Mouse (Mus musculus): ENCODE results near the gene Nop58. TPM values are rescaled to one million over a fixed set of nuclear protein-coding genes. Genes with fewer than 3 reads are reported as not detected.
A peak's percentile ranks its signal among the peaks of the same experiment; 100 is the strongest.

Nop58 gene
- total and polyA plus RNA-seq, 2 experiments, result 14.2 to 18.3 TPM

DNA sequence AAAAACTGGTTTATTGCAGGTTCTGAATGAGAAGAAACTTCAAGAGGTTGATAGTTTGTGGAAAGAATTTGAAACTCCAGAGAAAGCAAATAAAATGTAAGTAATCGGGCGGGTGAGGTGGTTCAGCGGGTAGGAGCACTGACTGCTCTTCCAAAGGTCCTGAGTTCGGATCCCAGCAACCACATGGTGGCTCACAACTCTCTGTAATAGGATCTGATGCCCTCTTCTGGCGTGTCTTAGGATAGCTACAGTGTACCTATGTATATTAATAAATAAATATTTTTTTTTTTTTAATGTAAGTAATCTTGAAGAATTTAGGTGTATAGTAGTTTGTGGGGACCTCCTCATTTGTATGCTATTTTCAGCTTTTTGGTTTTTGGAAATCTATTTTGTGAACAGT, 5.7 kb downstream of the Nop58 start:
- H3K27ac ChIP-seq (replicated peaks; ENCODE audit: insufficient read depth, low read depth, low read length), result no peak overlapping the region
- H3K79me2 ChIP-seq (ENCODE audit: control insufficient read depth, insufficient read depth, low read length), result peaks cover 18% of the 10 kb centered on the region
- 96% methylated on average over 5 of the region's 5 CpGs for WGBS
- H3K4me3 ChIP-seq (ENCODE audit: insufficient read depth, low read depth, low read length), result no peak overlapping the region
- DNase-seq (ENCODE audit: extremely low read depth, low read depth, low spot score), result no peak
- peaks cover 17% of the 10 kb centered on the region for H3K4me1 ChIP-seq (ENCODE audit: control insufficient read depth, insufficient read depth, low read length)
- TF ChIP-seq CTCF (IDR thresholded peaks at IDR 0.05; ENCODE audit: low read depth, low read length) (0 out of 2 replicates have a peak, but pooled peaks have one; percentile 3), POLR2A (IDR thresholded peaks at IDR 0.05; ENCODE audit: extremely low read depth, insufficient read depth, low read length) (no peak)
- no peak overlapping the region for H3K9ac ChIP-seq (ENCODE audit: low read depth, low read length)
- H3K36me3 ChIP-seq (ENCODE audit: control insufficient read depth, insufficient read depth, low read length), result peaks cover 21% of the 10 kb centered on the region
- H3K27me3 ChIP-seq (ENCODE audit: control insufficient read depth, insufficient read depth, low read length), result no peaks in the 10 kb centered on the region

GRCm38 (mm10) chr1:59697751-59698150, 13.0 kb downstream of the Nop58 start:
- no peak overlapping the region for H3K27ac ChIP-seq (replicated peaks; ENCODE audit: insufficient read depth, low read depth, low read length)
- 86% methylated on average over 5 of the region's 5 CpGs for WGBS
- DNase-seq (ENCODE audit: extremely low read depth, low read depth, low spot score), result no peak
- peaks cover 53% of the 10 kb centered on the region for H3K36me3 ChIP-seq (ENCODE audit: control insufficient read depth, insufficient read depth, low read length)
- H3K4me3 ChIP-seq (ENCODE audit: insufficient read depth, low read depth, low read length), result no peak overlapping the region
- H3K79me2 ChIP-seq (ENCODE audit: control insufficient read depth, insufficient read depth, low read length), result no peaks in the 10 kb centered on the region; the same call in 1 of the 2 replicates
- no peak for TF ChIP-seq CTCF (IDR thresholded peaks at IDR 0.05; ENCODE audit: low read depth, low read length)
- TF ChIP-seq POLR2A (IDR thresholded peaks at IDR 0.05; ENCODE audit: extremely low read depth, insufficient read depth, low read length), result no peak
- peaks cover 3% of the 10 kb centered on the region; the same call in 1 of the 2 replicates for H3K4me1 ChIP-seq (ENCODE audit: control insufficient read depth, insufficient read depth, low read length)
- no peak overlapping the region for H3K9ac ChIP-seq (ENCODE audit: low read depth, low read length)
- H3K27me3 ChIP-seq (ENCODE audit: control insufficient read depth, insufficient read depth, low read length), result no peaks in the 10 kb centered on the region

GRCm38 (mm10) chr1:59698207-59698606, 13.4 kb downstream of the Nop58 start:
- no peaks in the 10 kb centered on the region; the same call in 1 of the 2 replicates for H3K79me2 ChIP-seq (ENCODE audit: control insufficient read depth, insufficient read depth, low read length)
- DNase-seq (ENCODE audit: extremely low read depth, low read depth, low spot score), result no peak
- H3K27me3 ChIP-seq (ENCODE audit: control insufficient read depth, insufficient read depth, low read length), result no peaks in the 10 kb centered on the region
- H3K27ac ChIP-seq (replicated peaks; ENCODE audit: insufficient read depth, low read depth, low read length), result no peak overlapping the region
- H3K9ac ChIP-seq (ENCODE audit: low read depth, low read length), result no peak overlapping the region
- no peak overlapping the region for H3K4me3 ChIP-seq (ENCODE audit: insufficient read depth, low read depth, low read length)
- 99% methylated on average over 3 of the region's 3 CpGs for WGBS
- peaks cover 53% of the 10 kb centered on the region for H3K36me3 ChIP-seq (ENCODE audit: control insufficient read depth, insufficient read depth, low read length)
- peaks cover 3% of the 10 kb centered on the region; the same call in 1 of the 2 replicates for H3K4me1 ChIP-seq (ENCODE audit: control insufficient read depth, insufficient read depth, low read length)
- TF ChIP-seq CTCF (IDR thresholded peaks at IDR 0.05; ENCODE audit: low read depth, low read length) (no peak), POLR2A (IDR thresholded peaks at IDR 0.05; ENCODE audit: extremely low read depth, insufficient read depth, low read length) (no peak)

- no peak overlapping the region for H3K9ac ChIP-seq (ENCODE audit: low read depth, low read length)
- peaks cover 58% of the 10 kb centered on the region for H3K36me3 ChIP-seq (ENCODE audit: control insufficient read depth, insufficient read depth, low read length)
- TF ChIP-seq POLR2A (IDR thresholded peaks at IDR 0.05; ENCODE audit: extremely low read depth, insufficient read depth, low read length) (no peak), CTCF (IDR thresholded peaks at IDR 0.05; ENCODE audit: low read depth, low read length) (no peak)
- no peak overlapping the region for H3K4me3 ChIP-seq (ENCODE audit: insufficient read depth, low read depth, low read length)
- no peaks in the 10 kb centered on the region for H3K27me3 ChIP-seq (ENCODE audit: control insufficient read depth, insufficient read depth, low read length)
- no peaks in the 10 kb centered on the region for H3K79me2 ChIP-seq (ENCODE audit: control insufficient read depth, insufficient read depth, low read length)
- no peak overlapping the region for H3K27ac ChIP-seq (replicated peaks; ENCODE audit: insufficient read depth, low read depth, low read length)
- DNase-seq (ENCODE audit: extremely low read depth, low read depth, low spot score), result no peak
- WGBS, result 96% methylated on average over 1 of the region's 1 CpGs
- H3K4me1 ChIP-seq (ENCODE audit: control insufficient read depth, insufficient read depth, low read length), result no peaks in the 10 kb centered on the region
Observed at GRCm38 (mm10) chr1:59701766-59702165, 17.0 kb downstream of the Nop58 start.

- peak; percentile 21 for DNase-seq (ENCODE audit: extremely low read depth, low read depth, low spot score)
- no peak overlapping the region for H3K9ac ChIP-seq (ENCODE audit: low read depth, low read length)
- no peaks in the 10 kb centered on the region for H3K79me2 ChIP-seq (ENCODE audit: control insufficient read depth, insufficient read depth, low read length)
- H3K27ac ChIP-seq (replicated peaks; ENCODE audit: insufficient read depth, low read depth, low read length), result no peak overlapping the region
- TF ChIP-seq CTCF (IDR thresholded peaks at IDR 0.05; ENCODE audit: low read depth, low read length) (no peak), POLR2A (IDR thresholded peaks at IDR 0.05; ENCODE audit: extremely low read depth, insufficient read depth, low read length) (no peak)
- WGBS, result 45% methylated on average over 4 of the region's 4 CpGs
- no peaks in the 10 kb centered on the region for H3K4me1 ChIP-seq (ENCODE audit: control insufficient read depth, insufficient read depth, low read length)
- H3K4me3 ChIP-seq (ENCODE audit: insufficient read depth, low read depth, low read length), result no peak overlapping the region
- H3K27me3 ChIP-seq (ENCODE audit: control insufficient read depth, insufficient read depth, low read length), result no peaks in the 10 kb centered on the region
- H3K36me3 ChIP-seq (ENCODE audit: control insufficient read depth, insufficient read depth, low read length), result peaks cover 10% of the 10 kb centered on the region
Observed at GRCm38 (mm10) chr1:59719900-59720299, 35.1 kb downstream of the Nop58 start.

GRCm38 (mm10) chr1:59725661-59726060, 40.9 kb downstream of the Nop58 start:
- 56% methylated on average over 4 of the region's 4 CpGs for WGBS
- Histone ChIP-seq H3K9ac (ENCODE audit: low read depth, low read length) (no peak overlapping the region), H3K27ac (replicated peaks; ENCODE audit: insufficient read depth, low read depth, low read length) (no peak overlapping the region), H3K79me2 (ENCODE audit: control insufficient read depth, insufficient read depth, low read length) (no peaks in the 10 kb centered on the region), H3K36me3 (ENCODE audit: control insufficient read depth, insufficient read depth, low read length) (no peaks in the 10 kb centered on the region), H3K4me3 (ENCODE audit: insufficient read depth, low read depth, low read length) (no peak overlapping the region), H3K27me3 (ENCODE audit: control insufficient read depth, insufficient read depth, low read length) (no peaks in the 10 kb centered on the region), H3K4me1 (ENCODE audit: control insufficient read depth, insufficient read depth, low read length) (no peaks in the 10 kb centered on the region)
- TF ChIP-seq CTCF (IDR thresholded peaks at IDR 0.05; ENCODE audit: low read depth, low read length) (no peak), POLR2A (IDR thresholded peaks at IDR 0.05; ENCODE audit: extremely low read depth, insufficient read depth, low read length) (no peak)
- no peak for DNase-seq (ENCODE audit: extremely low read depth, low read depth, low spot score)

All from liver, adult 2 months (tissue).